ENCODE assay signal across 9 mouse cellular contexts in the genomic region with DNA sequence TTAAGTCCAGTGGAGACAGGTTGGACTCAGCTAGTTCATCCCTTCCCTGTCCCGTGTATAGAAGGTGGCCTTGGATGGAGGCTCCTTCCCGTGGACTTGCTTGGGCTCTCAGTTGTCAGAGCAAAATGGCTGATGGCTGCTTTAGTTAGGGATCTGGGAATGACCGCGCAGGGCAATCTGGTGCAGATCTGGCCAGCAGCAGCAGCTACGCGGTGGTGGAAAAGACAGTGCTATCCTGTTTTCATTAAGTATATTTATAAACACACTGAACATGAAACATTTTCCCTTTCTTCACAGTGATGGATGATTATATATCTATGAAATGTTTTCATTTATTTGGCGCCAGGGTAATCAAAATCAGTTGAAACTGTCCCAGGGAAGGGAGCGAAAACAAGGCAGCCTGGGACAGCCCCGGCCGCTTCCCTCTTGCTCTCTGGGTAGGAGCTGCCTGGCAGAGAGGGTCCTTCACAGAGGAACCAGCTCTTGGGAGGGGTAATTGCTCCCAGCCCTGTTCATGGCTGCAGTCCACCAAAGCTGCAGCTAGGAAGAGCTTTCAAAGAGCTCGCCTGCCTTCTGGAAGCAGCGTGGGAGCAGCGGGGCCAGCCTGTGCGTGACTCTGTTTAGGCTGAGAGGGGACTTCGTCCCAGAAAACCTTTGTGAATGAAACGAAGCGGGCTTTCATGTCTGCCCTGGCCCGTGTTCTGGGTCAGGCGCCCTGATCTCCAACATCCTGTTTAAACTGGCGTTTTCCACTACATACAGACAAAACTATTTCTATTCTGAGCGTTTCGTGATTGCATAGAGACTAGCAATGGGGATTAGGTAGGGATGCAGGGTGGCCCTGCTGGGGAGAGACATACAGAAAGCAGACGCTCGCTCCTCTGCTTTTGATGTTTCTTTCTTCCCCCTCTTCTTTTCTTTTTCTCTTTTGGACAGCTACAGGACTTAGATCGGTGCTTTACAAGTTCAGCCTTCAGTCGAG. TPM values are rescaled to one million over a fixed set of nuclear protein-coding genes. Genes with fewer than 3 reads are reported as not detected.
DNase-seq lines count a peak whose midpoint lies in the region; ATAC-seq lines count a peak whose summit lies in the region.
"Had no signal": no experiment of that assay in that cellular context is flagged by ENCODE, and none has a peak within 500 bp of the region (broad histone marks: within the 10 kb centered on the region; RNA-seq: fewer than 3 reads in every experiment).

No protein-coding gene starts in this region.

- H3K27me3 ChIP-seq in heart, embryonic 15.5 days = 0 out of 2 replicates have a peak, but pooled peaks cover 8% of the 10 kb centered on the region
- no peaks in the 10 kb centered on the region for H3K27me3 ChIP-seq in limb, embryonic 13.5 days
- no peaks in the 10 kb centered on the region for H3K27me3 ChIP-seq in stomach, embryonic 16.5 days (ENCODE audit: control insufficient read depth, insufficient read depth, low read length)

- no peak overlapping the region for H3K4me3 ChIP-seq in heart, embryonic 15.5 days
- no peak overlapping the region for H3K4me3 ChIP-seq in limb, embryonic 13.5 days
- H3K4me3 ChIP-seq in stomach, embryonic 16.5 days (replicated peaks; ENCODE audit: low read length) = no peak overlapping the region

- peak; percentile 43; the same call in 1 of the 2 replicates for ATAC-seq in heart, embryonic 15.5 days (replicated peaks; ENCODE audit: insufficient number of reproducible peaks, insufficient read depth, low FRiP score, low read depth)
- ATAC-seq in limb, embryonic 13.5 days (ENCODE audit: low FRiP score, low read depth) = 0 out of 2 replicates have a peak, but pooled peaks have one; percentile 59
- ATAC-seq in stomach, embryonic 16.5 days (ENCODE audit: insufficient read depth, low FRiP score) = peak; percentile 66
- ATAC-seq: liver, postnatal 0 days had no signal

- no peak overlapping the region for H3K27ac ChIP-seq in heart, embryonic 15.5 days
- H3K27ac ChIP-seq in limb, embryonic 13.5 days = no peak overlapping the region; the same call in 1 of the 2 replicates
- peak overlapping the region; percentile 61 for H3K27ac ChIP-seq in stomach, embryonic 16.5 days (ENCODE audit: low read length)

- peak overlapping the region; percentile 12; the same call in 1 of the 2 replicates for H3K4me2 ChIP-seq in heart, embryonic 15.5 days
- peak overlapping the region; percentile 38 for H3K4me2 ChIP-seq in limb, embryonic 13.5 days (replicated peaks)
- peak overlapping the region; percentile 20; the same call in 1 of the 2 replicates for H3K4me2 ChIP-seq in stomach, embryonic 16.5 days (ENCODE audit: low read depth, low read length)

- no peaks in the 10 kb centered on the region for H3K9me3 ChIP-seq in heart, embryonic 15.5 days (replicated peaks)
- H3K9me3 ChIP-seq in limb, embryonic 13.5 days = no peaks in the 10 kb centered on the region
- no peaks in the 10 kb centered on the region for H3K9me3 ChIP-seq in stomach, embryonic 16.5 days (replicated peaks; ENCODE audit: control insufficient read depth, low read length)

- H3K9ac ChIP-seq in heart, embryonic 15.5 days = no peak overlapping the region
- H3K9ac ChIP-seq in limb, embryonic 13.5 days = no peak overlapping the region
- H3K9ac ChIP-seq in stomach, embryonic 16.5 days (ENCODE audit: low read length) = peak overlapping the region; percentile 4; the same call in 1 of the 2 replicates
- H3K9ac ChIP-seq: liver, postnatal 0 days had no signal

- WGBS in heart, embryonic 15.5 days = 43% methylated on average over 26 of the region's 26 CpGs
- 45% methylated on average over 26 of the region's 26 CpGs for WGBS in limb, embryonic 13.5 days
- WGBS in stomach, embryonic 16.5 days = 39% methylated on average over 26 of the region's 26 CpGs

- H3K36me3 ChIP-seq in heart, embryonic 15.5 days = no peaks in the 10 kb centered on the region
- H3K36me3 ChIP-seq in limb, embryonic 13.5 days = no peaks in the 10 kb centered on the region
- no peaks in the 10 kb centered on the region for H3K36me3 ChIP-seq in stomach, embryonic 16.5 days (ENCODE audit: control insufficient read depth, insufficient read depth, low read length)

- no peaks in the 10 kb centered on the region for H3K4me1 ChIP-seq in heart, embryonic 15.5 days (replicated peaks)
- peaks cover 15% of the 10 kb centered on the region for H3K4me1 ChIP-seq in limb, embryonic 13.5 days
- no peaks in the 10 kb centered on the region; the same call in 1 of the 2 replicates for H3K4me1 ChIP-seq in stomach, embryonic 16.5 days (ENCODE audit: control insufficient read depth, insufficient read depth, low read length)

- no peak for DNase-seq in heart, adult 9 months (ENCODE audit: low spot score in 2 of 2)
- DNase-seq in right cerebral cortex, postnatal 10 days (ENCODE audit: low spot score in 2 of 2) = peak; percentile 36 to 40
- no peak for DNase-seq in right cerebral cortex, postnatal 25 days
- no peak for DNase-seq in c-Kit-positive CD71-positive TER-119-positive erythroid progenitor cells, embryonic 14.5 days (ENCODE audit: low spot score)
- no peak for DNase-seq in layer of hippocampus, postnatal 36 days
- DNase-seq: liver, postnatal 0 days had no signal

RNA-seq across cellular contexts. Expression of a gene that starts 19.6 kb away (rescaled TPM):
- 1.7 and 8.8 TPM in 2 replicates for polyA plus RNA-seq in heart, embryonic 15.5 days (2015; fragmentation: Nextera tagmentation; extraction: Ambion mirVana)
- polyA plus RNA-seq in limb, embryonic 13.5 days (2015; fragmentation: Nextera tagmentation; extraction: Ambion mirVana) = 5.1 and 5.3 TPM in 2 replicates
- 9.6 TPM in 2 replicates for polyA plus RNA-seq in stomach, embryonic 16.5 days (2015; fragmentation: Nextera tagmentation; extraction: Ambion mirVana)
- total RNA-seq in layer of hippocampus, postnatal 36 days (2021) = 1 to 10 TPM in 1 of 2 experiments, under 1 TPM in 1; 1.00 to 2.1 TPM

Comparison
In these comparisons a context has a peak if more than half of its experiments do, and no peak if none do; other contexts are left out.
1. DNase-seq: peak in right cerebral cortex, postnatal 10 days (2 of 2); none in heart, adult 9 months (0 of 2), right cerebral cortex, postnatal 25 days (single experiment), c-Kit-positive CD71-positive TER-119-positive erythroid progenitor cells, embryonic 14.5 days (single experiment) and layer of hippocampus, postnatal 36 days (0 of 2).
2. Peak in every context shown above with its lines, with median percentiles within 50 percentile points of each other: ATAC-seq and H3K4me2 ChIP-seq.